Mouse (Mus musculus): ENCODE measurements around the gene Evx2. TPM values are rescaled to one million over a fixed set of nuclear protein-coding genes. Genes with fewer than 3 reads are reported as not detected.

Gene Evx2
- total RNA-seq, 2 experiments from 2014 or later, result not detected

- no peak overlapping the region for H3K4me3 ChIP-seq
- H3K27ac ChIP-seq, result no peak overlapping the region
- DNase-seq, result no peak
- intact Hi-C loops (cut with DNase I), result no loop called here
- TF ChIP-seq CTCF (IDR thresholded peaks at IDR 0.05), result no peak
These were observed 16.4 kb upstream of the Evx2 start for GRCm38 (mm10) chr2:74675666-74676282.

DNA sequence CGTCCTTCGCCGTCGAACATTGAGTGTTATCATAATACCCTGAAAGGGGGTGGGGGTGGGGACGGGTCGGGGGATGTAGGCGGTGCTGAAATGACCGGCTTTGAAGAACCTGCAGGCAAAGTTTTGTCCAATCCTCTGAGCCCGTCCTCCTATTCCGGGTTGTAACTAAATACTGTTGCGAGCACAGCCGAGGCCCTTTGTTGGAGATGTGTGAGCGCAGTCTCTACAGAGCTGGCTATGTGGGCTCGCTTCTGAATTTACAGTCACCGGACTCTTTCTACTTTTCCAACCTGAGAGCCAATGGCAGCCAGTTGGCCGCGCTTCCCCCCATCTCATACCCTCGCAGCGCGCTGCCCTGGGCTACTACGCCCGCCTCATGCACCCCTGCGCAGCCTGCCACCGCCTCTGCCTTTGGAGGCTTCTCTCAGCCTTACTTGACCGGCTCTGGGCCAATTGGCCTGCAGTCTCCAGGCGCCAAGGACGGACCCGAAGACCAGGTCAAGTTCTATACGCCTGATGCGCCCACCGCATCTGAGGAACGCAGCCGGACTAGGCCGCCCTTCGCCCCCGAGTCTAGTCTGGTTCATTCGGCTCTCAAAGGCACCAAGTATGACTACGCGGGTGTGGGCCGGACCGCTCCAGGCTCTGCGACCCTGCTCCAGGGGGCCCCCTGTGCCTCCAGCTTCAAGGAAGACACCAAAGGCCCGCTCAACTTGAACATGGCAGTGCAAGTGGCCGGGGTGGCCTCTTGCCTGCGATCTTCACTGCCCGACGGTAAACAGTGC is 15.7 kb upstream of the Evx2 start, which contains the start of gene Hoxd12:
Hoxd12 (plus strand) TSS at position 133 of the 785 bp plus-strand sequence.
- no peak for TF ChIP-seq CTCF (IDR thresholded peaks at IDR 0.05)
- Histone ChIP-seq H3K4me3 (no peak within 1 kb of the TSS), H3K27ac (no peak within 1 kb of the TSS)
- intact Hi-C loops (cut with DNase I), result no loop called here
- DNase-seq, result no peak

DNA sequence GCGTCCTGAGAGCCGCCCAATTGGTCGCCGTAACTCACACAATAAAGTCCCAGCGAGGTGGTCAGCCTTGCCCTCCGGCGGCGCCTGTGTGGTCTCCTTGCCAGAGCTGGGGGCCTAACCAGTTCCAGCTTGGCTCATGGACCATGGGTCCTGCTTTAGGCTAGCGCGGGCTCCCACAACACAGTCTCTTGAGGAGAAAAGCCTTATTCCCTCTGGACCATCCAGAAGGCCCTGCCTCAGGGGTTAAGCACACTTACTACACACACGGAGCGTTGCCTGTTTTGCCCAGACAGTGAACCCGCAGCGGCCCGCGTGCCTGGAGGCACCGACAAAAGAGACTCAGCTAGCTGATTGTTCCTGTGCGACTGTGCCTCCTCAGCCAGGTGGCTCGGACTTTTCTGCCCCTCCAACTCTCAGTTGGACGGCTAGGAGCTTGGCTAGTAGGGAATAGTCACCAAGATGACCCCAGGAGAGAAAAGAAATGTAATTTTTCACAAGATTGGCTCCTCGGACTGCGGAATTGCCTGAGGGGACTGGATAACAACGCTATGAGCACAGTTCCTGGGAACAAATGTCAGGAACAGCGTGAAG is 14.6 kb upstream of the Evx2 start:
- no peak overlapping the region for H3K4me3 ChIP-seq
- no peak for DNase-seq
- no peak overlapping the region for H3K27ac ChIP-seq
- no peak for TF ChIP-seq CTCF (IDR thresholded peaks at IDR 0.05)
- intact Hi-C loops (cut with DNase I), result loop anchor here (2.0 kb wide), 2 partner anchors 709 to 1089 kb away; no protein-coding TSS in a partner anchor

DNA sequence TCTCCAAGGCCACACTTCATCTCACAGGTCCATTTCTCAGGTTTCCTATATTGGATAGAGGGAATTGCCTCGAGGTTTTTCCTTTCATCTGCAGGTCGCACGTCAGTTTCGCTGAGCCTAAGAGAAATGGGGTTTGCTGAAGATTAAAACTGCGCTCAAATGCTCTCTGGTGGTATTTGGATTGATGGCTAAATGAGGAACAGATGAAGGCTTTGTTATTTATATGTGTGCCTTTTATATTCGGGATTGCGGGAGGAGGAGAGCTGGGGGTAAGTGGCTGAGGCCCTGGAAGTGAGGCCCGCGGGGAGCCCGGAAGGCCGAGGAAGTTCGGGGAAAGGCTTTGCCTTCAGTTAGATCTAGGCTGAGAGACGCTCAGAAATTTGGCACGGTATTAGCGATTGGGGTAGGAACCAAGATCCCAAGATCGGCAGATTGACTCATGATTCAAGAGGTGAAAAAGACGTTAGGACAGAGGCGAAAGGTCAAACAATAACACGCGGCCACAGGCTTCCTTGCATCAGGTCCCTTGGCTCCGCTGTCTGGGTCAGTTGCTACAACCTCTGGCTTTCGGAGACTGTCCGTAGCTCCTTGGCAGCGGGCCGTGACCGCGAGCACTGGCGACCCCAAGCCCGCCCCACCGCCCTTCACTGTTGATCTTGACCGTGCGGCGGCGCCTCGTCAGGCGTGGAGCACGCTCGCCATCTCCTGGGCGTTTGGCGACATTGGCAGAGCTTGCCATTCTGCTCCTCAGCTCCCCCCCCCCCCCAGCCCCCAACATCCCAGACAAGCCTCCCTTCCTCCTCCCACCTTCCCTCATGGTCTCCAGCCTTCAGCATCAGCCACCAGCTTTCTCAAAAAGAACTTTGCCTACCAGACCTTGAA is 13.4 kb upstream of the Evx2 start:
- H3K27ac ChIP-seq, result no peak overlapping the region
- peak overlapping the region; percentile 60 for H3K4me3 ChIP-seq
- TF ChIP-seq CTCF (IDR thresholded peaks at IDR 0.05), result peak; percentile 81
- DNase-seq, result peak; percentile 71
- intact Hi-C loops (cut with DNase I), result loop anchor here (2.0 kb wide), 2 partner anchors 708 to 1088 kb away; no protein-coding TSS in a partner anchor

- TF ChIP-seq CTCF (IDR thresholded peaks at IDR 0.05), result no peak
- no peak for DNase-seq
- Histone ChIP-seq H3K4me3 (no peak overlapping the region), H3K27ac (no peak overlapping the region)
- intact Hi-C loops (cut with DNase I), result loop anchor here (2.0 kb wide), 2 partner anchors 707 to 1087 kb away; no protein-coding TSS in a partner anchor
These were observed 12.5 kb upstream of the Evx2 start for GRCm38 (mm10) chr2:74671847-74672246.

- Histone ChIP-seq H3K27ac (no peak overlapping the region), H3K4me3 (no peak overlapping the region)
- no peak for DNase-seq
- intact Hi-C loops (cut with DNase I), result no loop called here
- no peak for TF ChIP-seq CTCF (IDR thresholded peaks at IDR 0.05)
These were observed 11.4 kb upstream of the Evx2 start for GRCm38 (mm10) chr2:74670632-74671188.

GRCm38 (mm10) chr2:74669650-74670235 is 10.4 kb upstream of the Evx2 start:
- no peak for TF ChIP-seq CTCF (IDR thresholded peaks at IDR 0.05)
- no peak for DNase-seq
- Histone ChIP-seq H3K4me3 (no peak overlapping the region), H3K27ac (no peak overlapping the region)
- intact Hi-C loops (cut with DNase I), result no loop called here

- no peak overlapping the region for H3K4me3 ChIP-seq
- no peak for DNase-seq
- intact Hi-C loops (cut with DNase I), result no loop called here
- no peak for TF ChIP-seq CTCF (IDR thresholded peaks at IDR 0.05)
- H3K27ac ChIP-seq, result no peak overlapping the region
These were observed 9.8 kb upstream of the Evx2 start for GRCm38 (mm10) chr2:74669230-74669578.

- no peak for DNase-seq
- intact Hi-C loops (cut with DNase I), result no loop called here
- peak overlapping the region; percentile 71 for H3K4me3 ChIP-seq
- no peak overlapping the region for H3K27ac ChIP-seq
- no peak for TF ChIP-seq CTCF (IDR thresholded peaks at IDR 0.05)
These were observed 9.2 kb upstream of the Evx2 start for GRCm38 (mm10) chr2:74668370-74669229.

- intact Hi-C loops (cut with DNase I), result no loop called here
- Histone ChIP-seq H3K27ac (no peak within 1 kb of the TSS), H3K4me3 (peak within 1 kb of the TSS; percentile 71)
- no peak for DNase-seq
- TF ChIP-seq CTCF (IDR thresholded peaks at IDR 0.05), result no peak
These were observed 8.5 kb upstream of the Evx2 start, which contains the start of gene Hoxd13 for GRCm38 (mm10) chr2:74667842-74668357. TSS of gene Hoxd13 (plus strand) at chr2:74668310.
